Mouse (Mus musculus) thymus, postnatal 36 days (tissue): ENCODE measurements around the gene Pacrg.

Source experiments
- DNase-seq, 2 experiments: peaks; one replicate each; pipeline ENCODE4 v3.0.0; 2022; ENCODE audit warnings: mixed read lengths in 2 of 2

The Pacrg gene

DNA sequence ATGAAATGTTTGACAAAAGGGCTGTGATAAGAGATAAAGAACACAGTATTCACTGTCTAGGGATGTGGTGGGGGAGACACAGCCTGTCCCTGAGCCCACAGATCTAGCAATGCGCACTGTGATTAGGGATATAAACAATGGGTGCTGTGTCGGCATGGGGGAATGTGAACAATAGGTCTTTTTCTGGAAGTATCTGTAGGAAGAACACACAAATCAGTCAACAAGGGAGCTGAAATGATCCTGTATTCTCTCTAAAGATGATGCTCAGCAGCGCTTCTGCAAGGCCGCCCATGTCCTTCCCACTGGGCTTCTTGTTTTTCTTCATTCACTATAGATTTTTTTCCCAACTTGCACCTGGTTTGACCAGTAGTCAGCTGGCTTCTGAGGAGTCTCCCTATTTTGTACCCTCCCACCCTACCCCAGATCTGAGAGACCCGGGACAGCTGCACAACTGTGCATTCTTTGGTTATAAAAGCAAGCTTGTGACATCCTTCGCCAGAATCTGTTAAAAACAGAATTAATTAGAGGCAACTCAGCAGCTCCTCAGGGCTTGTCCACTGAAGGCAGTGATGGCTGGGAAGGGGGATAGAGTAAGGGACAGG lies 356.1 kb downstream of the Pacrg start:
- no peak for DNase-seq

DNA sequence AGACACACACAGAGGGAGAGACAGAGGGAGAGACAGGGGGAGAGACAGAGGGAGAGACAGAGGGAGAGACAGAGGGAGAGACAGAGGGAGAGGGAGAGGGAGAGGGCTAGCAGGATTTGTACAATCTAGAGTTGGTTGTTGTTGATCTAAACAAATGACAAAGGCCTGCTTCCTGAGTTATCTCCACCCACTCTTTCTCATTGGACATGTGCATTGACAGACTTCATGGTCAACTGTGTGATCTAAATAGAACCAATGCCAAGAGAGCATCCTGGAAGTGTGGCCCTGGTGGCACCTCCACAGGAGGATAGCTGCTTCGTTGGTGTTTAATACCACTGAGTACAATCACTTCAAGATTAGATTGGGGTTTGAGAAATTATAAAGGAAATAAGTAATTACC lies 359.0 kb downstream of the Pacrg start:
- DNase-seq = no peak

DNA sequence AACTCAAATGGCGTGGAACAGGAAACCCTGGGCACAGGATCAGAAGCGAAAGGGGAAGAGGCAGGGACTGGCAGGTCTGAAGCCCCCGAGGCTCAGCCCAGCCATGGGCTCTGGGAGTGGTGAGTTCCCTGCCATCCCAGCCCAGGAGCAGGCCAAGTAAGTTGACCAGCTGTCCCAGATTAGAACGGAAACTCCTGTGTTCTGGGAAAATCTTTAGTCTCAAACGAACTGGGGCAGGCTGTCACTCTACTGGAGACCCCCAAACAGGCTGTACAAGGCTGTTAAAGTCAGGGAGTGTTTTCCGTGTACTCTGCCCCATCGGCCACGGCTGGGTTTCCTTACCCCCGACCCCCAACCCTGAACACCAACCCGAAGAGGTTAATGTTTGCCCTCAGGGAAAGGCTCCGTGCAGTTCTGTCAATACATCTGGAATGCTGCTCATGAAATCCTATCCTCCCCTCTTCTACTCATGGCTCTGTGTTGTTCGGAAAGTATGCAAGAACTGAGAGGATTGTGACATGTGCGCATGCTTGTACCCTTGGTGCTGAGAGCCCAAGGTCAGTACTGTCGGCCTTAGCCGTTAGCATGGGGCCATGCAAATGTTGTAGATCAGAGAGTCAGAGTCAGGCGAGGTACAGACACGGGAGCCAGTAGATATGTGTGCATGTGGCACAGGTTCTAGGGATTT lies 360.9 kb downstream of the Pacrg start:
- DNase-seq = no peak

DNA sequence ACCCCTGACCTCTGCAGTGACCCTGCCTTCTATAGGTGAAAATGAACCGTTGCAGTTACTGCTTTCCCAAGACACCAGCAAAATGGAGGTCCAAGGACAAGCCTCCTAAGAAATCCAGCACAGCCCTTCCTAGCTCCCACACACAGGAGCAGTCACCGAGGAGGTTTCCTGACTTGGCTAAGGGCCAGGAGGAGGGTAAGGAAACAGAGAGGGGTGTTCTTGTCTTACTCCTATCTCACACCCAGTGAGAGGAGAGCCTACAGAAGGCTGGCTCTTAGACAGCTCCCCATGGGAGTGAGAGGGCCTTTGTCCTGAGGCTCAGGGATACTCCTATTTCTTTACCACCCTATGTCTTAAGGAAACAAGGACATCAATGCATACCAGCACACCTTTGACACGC lies 361.7 kb downstream of the Pacrg start:
- no peak for DNase-seq

DNA sequence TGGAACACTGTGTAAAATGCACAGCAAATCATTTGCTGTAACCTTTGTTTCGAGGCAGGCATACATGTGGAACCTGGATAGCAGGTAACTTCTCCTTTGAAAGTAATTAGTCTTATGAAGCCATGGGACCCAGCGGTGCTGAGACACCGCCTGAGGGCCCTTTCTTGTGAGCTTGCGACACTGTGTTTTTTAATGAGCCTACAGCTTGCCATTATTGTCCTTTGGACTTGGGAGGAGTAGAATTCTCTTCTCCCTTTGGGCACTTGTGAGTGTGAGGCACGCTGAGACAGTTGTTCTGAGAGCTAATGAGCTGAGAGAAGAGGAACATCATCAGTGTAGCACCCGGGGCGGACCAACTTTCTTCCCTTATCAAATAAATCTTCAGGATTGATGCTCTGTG lies 363.3 kb downstream of the Pacrg start:
- DNase-seq = no peak

DNA sequence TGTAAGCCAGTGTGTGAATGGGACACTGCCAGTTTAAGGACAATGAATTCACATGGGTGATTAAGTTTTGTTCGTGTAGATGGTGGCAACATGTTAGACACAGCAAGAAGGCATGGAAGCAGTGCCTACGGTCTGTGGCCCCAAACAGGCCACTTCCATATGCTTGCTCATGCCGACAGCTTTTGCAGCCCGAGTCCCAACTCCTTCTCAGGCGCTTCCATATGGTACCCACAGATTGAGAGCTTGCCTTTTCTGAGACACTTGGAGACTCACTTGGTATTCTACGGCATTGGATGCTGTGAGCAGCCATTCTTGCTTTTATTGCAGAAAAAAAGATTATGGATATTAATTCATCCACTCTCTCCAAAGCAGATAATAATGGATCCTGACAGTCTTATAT lies 365.1 kb downstream of the Pacrg start:
- DNase-seq = no peak

DNA sequence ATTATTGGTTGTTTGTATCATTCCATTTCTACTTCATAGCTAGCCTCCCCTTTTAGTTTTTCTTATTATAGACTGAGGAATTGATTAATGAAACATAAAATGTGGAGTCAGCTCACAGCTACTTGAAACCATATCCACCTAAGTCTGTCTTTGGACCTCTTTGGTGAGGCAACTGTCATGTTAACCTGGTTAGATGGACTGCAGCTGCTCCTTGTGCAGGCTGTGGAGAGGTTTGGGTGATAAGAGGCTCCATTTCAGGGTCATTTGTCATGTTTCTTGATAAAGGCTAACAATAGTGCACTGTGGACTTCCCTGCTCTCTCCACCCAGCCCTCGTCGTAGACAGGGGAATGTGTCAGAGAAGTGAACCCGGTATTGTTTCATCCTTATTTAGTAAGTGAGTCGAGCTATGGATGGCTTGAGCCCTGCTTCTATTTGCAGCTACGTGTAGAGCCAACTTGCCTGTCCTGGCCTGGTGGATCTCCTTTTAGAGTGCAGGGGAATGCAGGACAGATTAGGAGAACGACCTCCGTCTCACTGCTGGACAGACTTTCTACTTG lies 366.2 kb downstream of the Pacrg start:
- DNase-seq = no peak

DNA sequence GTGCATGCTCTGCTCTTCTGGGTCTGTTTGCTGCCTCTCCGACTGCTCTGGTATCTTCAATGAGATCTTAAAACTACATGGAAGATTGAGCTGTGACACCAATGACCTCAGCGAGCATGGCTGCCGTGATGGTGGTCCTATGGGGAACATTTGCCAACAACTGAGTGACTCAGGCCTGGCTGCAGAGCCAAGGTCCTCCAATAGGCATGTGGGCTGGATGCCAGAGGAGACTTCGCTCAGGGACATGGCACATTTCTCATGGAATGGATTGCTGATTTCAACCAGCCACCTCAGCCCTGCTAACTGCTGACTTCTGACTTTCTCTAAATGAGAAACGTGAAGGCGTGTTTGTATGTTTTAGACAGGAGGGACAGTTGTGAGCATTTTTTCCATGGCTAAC lies 366.9 kb downstream of the Pacrg start:
- no peak for DNase-seq

DNA sequence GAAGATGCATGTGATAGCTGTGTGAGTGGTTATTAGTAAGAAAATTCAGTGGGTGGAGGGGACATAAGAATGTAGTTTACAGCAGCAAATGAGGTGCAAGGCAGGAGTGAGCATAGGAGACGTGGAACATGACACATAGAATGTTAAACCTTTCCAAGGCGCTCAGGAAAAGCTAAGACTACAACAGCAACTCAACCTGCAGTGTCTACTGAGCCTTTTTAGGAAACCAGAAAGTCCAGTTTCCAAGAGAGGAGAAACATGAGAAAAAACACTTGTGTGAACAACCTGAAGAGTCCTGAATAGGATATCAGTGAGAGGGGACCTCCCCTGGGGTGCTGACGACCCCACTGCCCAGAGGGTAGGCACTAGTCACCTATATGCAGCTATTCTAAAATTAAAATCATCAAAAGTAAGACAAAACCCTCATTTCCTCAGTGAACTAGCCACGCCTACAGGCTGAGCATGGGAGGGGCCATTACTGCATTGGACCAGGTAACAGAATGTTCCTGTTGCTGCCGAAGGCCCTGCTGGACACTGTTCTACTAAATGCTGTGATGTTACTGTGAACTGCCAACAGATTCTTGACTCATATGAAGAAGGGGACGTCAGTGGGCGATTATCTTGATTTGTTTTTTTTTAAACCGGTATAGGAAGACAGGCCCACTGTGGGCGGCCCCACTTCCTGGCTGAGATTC lies 370.1 kb downstream of the Pacrg start:
- no peak for DNase-seq

DNA sequence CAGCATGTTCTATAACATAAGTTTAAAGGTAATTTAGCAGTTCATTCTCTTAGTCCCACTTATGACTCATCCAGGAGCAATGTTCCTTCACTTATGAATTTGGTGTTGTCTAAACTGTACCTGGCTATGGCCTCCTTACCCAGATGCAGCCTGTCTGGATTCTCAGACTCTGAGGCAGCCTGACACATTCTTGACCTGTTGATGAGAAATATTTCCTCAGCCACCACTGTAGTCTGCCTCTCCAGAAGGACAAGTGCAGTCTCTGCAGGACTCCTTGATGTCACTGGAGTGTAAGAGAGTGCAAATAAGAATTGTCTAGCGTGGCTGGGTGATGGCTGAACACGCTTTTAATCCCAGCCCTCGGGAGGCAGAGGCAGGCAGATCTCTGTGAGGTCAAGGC lies 373.0 kb downstream of the Pacrg start:
- DNase-seq = no peak

DNA sequence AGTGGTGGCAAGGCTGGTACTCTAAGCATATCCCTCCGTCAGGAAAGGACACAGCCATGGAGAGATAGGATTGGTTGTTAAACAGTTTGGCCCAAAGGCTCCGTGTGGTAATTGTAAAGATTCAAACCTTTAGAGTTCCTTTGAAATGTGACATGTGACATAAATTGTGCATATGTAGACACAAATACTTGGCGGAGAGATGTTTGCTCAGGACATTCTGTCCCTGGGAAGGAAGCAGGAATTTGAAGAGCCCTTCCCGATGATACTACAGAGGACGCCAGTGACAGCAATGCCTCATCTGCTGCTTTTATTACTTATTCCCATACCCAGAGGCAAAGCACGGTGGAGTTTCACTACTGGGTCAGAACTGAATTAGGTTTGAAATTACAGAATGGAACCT lies 374.6 kb downstream of the Pacrg start:
- DNase-seq = no peak

DNA sequence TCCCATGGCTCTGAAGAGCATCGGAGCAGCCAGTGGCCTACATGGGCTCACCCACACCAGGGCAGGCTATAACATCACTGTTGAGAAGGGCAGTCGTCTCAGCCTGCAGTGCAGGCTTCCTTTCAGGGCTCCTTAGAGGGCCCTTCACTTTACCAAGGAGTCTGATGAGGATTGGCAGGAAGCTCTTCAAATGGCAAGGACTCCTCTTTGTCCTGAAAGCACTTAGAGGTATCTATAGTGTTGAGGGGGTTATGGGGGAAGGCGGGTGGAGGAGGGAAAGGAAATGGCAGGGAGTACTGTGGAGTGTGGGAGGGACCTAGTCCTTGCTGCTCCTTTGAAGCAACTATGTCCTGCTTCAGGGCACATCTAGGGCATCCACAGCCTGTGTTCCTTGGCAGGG lies 375.4 kb downstream of the Pacrg start:
- no peak for DNase-seq

DNA sequence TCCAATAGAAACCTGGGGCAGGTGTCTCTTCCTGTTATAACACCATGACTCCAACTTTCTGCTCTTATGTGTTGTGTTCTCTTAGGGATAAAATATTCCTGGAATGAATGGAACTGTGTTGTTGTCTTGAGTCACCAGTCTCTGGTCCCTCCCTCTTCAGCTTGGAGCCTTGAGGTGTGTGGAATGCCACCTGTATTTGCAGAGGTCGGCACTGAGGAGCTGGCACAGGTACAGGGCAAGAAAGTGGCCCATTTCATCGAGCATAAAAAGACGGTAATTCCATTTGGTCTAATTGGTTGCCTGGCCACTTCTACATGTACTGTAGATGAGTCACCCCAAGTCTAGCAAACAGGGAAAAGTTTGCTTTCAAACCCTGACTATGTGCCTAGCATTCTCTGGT lies 376.5 kb downstream of the Pacrg start:
- no peak for DNase-seq

DNA sequence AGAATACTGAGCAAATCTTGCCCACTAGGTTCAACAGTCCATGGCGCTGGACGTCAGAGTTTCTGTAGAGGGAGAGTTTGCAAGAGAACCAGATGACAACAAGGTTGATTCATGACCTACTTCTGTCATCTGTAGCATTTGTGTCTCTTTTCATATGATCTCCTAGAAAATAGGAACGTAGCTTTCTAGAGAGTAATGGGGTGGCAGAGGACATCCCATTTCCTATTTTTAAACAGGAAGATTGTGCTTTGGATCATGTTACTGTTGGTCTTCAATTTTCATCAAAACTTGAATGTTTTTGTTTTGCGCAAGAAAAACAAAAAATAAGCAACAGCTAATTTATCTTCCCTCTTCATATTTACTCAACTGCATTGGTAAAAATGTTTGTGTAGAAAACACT lies 379.2 kb downstream of the Pacrg start:
- DNase-seq = no peak

DNA sequence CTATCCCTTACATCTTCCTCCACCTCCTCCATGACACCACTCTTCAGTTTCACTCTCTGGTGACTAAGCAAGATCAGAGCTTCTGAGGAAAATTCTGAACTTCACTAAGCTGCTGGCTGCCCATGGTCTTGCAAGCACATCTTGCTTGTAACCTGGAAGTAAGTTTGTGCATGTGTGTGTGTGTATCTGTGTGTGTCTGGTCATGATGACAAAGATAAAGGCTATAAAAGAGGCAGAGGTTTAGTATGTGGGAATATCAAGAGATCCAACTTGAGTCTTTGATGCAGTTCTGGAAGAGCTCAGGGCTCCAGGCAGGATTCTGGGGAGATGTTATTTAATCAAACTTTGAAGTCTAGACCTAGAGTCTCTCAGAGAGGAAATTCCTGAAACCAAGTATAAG lies 381.4 kb downstream of the Pacrg start:
- no peak for DNase-seq

DNA sequence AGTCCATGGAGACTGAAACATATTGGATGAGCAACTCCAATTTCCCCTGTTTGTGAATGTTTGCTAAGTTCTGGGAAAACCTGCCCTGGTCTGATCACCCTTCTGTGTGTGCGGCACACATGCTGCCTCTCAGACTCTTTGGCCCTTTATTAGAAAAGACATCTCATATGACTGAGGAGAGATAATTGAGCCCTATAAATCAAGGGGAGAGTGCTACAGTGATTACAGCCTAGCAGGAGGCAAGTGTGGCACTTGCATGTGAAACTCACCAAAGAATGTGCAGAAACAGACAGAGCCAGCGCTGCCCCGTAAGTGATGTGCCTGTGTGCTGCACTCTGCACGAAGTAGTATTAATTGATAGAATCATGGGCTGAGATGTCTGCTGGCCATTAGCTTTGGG lies 383.7 kb downstream of the Pacrg start:
- no peak for DNase-seq

DNA sequence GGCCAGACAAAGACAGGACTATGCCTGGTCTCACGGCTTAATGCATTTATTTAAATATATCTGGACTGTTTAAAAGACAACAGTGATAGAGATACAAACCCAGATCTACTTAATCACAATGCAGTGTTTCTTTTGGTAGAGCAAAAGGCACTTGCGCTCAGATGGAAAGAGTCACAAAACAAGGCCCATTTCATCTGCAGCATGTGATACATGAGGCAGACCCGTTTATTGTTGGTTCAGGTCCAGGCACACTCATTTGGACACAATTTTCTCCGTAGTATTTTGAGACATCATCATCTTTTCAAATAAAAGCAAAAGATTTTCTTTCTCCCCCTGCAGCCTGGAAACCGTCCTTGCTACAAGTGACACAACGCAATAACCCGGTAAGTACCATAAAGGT lies 384.1 kb downstream of the Pacrg start:
- DNase-seq = no peak

DNA sequence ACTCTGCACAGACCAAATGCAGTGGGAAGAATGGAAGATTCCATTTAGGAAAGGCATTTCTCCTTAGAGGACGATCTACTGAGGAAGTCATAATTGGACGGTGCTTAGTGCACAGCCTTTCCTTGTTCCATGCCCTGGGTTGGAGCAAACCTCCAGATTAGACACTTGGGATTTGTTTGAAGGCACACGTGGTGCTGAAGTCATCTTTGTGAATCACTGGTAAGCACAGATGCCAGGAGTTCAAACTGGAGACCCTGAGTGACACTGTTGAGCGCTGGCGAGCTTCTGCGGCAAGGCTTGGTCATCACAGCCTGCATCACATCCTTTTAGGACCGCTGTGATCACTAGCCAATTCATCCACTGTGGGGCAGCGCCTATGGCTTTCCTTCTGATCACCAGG lies 385.7 kb downstream of the Pacrg start:
- no peak for DNase-seq

DNA sequence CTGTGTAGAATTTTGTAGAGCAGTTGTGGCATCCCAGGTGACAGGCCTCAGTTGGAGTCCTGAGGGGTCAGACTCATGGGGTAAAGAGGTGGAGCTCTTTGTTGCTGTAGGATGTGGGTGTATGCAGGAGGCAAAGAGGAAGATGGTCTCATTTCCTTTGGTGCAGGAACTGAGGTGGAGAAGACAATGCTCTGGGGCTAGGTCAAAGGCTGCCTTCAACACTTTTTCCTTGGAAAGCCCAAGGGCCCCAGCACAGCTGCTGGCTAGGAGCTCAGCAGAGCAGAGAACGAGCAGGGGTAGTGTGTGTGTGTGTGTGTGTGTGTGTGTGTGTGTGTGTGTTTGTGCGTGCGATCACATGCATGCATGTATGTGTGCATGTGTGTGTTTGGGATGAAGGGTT lies 387.3 kb downstream of the Pacrg start:
- DNase-seq = no peak

DNA sequence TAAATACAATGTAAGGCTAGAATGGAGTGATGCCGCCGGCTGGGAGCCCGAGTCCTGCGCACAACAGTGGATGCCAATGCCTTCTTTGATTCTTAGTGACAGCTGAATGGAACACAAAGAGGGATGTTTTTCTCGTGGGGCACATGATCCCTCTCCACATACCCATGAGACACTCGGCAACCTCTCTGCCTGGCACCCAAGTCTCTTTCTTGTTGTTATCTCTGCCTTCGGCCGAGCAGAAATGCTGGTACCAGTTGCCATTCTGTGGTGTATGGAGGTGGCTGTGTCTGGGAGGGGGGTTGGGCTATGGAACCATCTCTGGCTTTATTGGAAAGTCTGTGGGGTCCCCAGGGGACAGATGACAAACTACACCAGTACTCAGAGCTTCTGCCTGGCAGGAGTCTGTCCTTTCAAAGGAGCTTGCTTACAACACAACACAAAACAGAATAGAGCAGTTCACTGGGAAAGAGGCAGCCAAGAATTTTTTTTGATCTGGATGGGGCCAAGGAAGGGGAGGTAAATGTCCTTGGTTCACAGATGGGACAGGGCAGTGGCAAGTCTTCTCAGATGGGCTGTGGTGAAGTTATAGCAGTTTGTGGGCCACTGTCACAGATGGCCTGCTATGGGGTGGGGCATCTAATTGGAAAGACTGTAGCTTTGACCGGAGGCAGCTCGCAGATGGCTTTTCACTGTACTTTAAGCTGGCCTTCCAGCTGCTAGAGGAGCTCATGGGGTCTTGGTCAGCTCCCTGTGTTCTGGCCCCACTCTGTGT lies 388.6 kb downstream of the Pacrg start:
- no peak for DNase-seq

DNA sequence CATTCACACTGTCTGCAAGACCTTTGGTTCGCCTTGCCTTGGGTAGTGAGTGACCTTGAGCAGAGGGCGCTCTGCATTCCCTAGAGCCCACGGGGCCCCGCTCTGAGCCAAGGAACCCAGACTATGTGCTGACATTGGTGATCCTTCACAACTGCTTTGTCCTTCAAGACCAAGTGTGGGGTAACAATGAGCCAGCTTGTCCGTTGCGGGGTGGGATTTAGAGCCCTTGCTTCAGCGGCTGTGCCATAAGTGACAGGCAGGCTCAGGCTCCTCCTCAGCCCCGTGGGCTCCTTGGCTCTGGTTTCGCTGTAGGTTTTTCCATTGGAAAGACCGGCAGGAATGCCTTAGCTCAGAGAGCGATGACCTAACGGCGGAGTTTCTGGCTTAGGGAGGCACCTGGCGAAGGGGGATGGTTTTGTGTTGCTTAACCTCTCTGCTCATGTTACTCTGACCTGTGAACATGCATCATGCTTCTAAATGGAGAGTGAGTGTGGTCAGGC lies 390.3 kb downstream of the Pacrg start:
- no peak for DNase-seq

DNA sequence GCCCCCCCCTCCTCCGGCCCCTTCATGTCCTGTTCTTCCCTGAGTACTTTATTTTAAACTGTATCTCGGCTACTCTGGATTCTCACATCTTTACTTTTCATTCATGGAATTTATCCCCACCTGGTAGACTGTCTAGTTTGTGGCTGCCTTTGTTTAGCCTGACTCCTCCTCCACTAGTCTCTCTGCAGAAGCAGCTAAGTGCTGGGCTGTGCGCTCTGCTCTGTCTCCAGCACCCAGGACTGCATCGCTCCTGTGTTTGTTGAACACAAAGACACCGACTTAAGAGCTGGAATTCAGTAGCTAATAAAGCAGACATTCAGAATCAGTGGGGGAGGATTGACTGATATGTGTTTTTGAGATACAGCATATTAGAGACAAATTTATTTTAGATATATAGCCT lies 391.7 kb downstream of the Pacrg start:
- DNase-seq = no peak

DNA sequence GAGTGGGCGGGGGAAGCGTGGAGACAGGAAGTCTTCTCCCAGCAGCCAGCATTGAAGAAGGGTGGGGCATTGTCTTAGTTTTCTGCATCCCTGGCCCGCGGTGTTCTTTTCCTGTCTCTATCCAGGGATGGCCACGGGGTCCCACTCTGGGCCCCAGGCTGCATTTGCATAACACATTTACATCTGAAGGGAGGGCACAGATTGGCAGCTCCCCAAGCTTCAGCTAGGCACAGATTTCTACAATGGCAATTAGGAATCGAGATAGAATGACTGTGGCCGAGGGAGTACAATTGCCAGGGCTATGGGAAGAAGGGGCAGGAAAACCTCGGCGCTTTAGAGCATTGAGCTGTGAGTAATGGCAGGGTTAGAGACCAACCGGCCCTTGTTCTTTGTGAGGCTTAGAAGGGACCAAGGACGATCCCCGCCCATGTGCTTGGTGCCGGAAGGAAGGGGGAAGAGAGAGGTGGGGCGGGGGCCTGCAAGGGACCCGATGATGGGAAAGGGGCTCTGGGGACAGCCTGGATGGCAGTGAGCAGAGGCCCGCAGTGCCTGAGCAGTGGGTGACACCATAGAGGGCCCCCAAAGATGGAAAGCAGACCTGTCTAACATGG lies 398.5 kb downstream of the Pacrg start:
- no peak for DNase-seq
